Mouse (Mus musculus): ENCODE data around the gene Zcchc24. TPM values are rescaled to one million over a fixed set of nuclear protein-coding genes. Genes with fewer than 3 reads are reported as not detected.

Gene Zcchc24
- total RNA-seq, 1 experiment from 2014 or later = 18.4 TPM

GRCm38 (mm10) chr14:25747996-25748756 is 20.7 kb downstream of the Zcchc24 start:
- peak; percentile 23 for DNase-seq

GRCm38 (mm10) chr14:25746971-25747945 is 21.6 kb downstream of the Zcchc24 start:
- peak; percentile 21 for DNase-seq

GRCm38 (mm10) chr14:25746371-25746770 is 22.5 kb downstream of the Zcchc24 start:
- no peak for DNase-seq

DNA sequence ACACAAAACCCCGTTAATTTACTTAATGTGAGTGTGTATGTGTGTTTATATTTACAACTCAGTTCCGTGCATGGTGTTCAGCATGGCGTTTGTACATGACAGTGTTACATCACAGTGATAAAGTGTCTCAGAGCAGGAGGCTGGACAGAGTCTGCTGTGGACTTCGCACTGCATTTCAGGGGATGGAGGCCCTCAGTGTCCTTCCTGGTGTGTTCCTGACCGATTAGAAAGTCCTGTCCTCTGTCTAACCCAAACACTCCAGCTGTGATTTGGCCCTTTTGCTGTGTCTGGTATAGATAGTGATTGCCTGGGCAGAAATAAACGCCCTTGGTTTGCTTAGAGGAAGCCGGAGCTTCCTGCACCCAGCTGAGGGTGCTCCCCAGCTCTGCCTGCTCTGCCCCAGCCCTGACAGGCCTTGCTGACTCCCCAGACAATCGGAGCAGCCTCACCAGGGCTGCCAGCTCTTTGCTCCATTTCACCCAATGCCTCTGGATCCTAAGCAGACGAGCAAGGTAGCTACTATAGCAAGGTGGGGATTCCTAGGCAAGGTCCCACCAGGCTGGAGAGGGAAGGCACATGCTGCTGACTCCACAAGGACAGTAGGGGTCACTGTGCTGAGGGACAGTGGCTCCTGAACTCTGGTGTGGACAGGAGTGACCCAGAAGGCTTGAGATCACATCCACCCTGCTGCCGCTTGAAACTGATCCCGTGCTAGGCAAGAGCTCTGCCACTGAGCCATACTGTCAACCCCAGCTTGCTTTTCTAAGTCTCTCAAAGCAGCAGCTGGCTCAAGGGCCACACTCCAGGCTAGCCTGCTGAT is 23.3 kb downstream of the Zcchc24 start:
- DNase-seq = no peak

- DNase-seq = no peak
Measured at GRCm38 (mm10) chr14:25742943-25743342, 25.9 kb downstream of the Zcchc24 start.

GRCm38 (mm10) chr14:25741840-25742367 is 26.9 kb downstream of the Zcchc24 start:
- DNase-seq = no peak

DNA sequence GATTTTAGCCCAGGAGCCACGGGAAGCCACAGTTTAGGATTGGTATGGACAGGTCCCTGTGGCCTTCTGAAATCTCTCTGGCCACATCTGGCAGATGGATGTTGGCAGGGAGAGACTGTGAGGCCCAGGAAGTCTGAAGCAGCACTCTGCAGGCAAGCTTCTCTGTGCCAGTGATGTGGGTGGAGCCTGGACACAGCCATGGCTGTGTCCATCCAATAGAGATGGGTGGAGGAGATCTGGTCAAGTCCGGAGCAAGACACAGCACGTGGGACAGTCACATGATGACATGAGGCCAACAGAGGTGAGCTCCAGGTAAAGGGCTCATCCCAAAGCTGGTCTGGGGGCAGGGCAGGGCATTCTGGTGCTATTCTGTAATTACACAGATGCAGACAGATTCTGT is 27.6 kb downstream of the Zcchc24 start:
- no peak for DNase-seq

DNA sequence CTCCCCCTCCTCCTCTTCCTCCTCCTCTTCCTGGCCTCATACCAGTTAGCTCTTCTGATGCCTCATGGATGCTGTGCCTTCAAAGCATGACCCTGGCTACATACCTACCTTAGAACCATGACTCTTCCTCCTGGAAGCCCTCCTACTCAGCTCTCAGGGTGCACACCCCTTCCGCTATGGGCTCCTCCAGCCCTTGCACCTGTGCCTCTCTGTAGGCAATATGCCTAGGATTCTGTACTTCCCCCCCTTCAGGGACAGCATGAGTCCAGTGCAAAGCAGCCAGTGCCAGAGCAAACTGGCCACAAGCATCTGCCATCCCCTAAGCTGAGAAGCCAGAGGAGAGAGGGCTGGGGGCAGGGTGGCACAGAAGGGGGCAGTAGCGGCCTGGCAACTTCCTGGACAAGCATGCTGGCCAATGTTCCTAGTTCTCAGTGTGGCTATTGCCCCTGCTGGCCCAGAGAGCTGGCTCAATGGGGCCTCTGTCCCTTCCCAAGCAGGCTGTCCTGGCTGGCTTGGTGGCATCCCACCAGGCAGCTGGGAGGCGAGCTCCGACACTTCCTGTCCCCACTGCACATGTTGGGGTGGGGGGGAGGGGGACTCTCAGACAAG is 28.8 kb downstream of the Zcchc24 start:
- no peak for DNase-seq

DNA sequence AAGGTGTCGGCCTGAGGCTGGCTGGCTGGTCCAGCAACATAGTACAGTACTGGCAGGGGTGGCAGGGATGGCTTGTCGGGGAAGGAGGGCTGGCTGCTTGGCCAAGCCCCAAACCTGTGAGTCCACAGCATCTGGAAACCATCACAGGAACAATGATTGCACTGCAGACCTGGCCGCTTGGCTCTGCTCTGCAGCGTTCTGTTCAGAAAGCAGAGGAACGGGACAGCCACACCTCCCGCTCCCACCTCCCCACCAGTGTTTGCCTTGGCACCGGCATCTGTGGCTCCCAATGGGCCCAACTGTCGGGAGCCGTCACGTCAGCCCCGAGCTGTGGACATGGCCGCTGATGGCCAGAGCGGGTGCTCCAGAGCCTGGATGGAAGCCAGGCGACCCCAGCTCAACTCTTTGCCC is 30.2 kb downstream of the Zcchc24 start:
- no peak for DNase-seq

GRCm38 (mm10) chr14:25736589-25736988 is 32.2 kb downstream of the Zcchc24 start:
- DNase-seq = no peak

- DNase-seq = no peak
Measured at GRCm38 (mm10) chr14:25736140-25736539, 32.7 kb downstream of the Zcchc24 start.

DNA sequence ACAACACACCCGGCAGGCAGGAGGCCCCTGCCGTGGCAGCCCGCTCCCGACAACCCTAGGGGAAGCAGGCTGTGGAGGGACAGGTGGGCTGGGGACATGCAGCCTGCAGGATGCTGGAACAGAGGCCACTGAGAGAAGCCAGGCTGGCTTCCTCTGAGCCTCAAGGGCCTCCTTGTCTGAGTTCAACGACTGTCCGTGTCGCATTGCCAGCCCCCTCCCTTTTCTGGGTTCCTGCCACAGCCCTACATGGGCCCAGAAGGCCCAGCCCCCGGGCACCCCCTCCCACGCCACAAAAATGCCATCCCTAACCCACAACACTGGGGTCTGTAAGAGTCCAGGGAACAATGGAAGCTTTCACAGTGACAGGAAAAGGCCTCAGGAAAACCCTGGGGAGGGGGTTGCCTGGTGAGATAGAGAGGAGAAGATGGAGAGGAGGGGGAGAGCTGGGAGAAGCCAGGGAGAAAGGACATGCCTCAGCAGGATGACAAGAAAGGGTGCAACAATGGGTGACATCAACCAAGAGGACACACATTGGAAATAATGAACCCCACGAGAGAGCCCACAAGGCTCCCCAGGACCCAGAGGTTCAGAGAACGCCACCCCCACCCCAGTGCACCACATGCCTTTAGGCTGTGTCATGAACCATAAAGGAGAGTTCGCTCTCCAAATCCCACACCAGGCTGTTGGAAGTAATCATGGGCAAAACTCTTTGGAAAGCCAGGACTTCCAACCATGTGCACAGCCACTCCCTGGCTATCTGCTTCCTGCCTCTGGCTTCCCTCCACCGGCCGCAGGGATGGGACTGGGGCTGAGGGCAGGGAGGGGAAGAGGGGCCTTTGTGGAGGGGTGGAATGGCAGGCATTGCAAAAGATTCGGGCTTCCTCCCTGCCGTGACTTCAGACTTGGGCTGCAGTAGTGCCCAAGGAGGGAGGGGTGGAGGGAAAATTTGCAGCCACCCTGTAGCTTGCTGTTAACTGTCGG is 33.8 kb downstream of the Zcchc24 start:
- DNase-seq = no peak

- no peak for DNase-seq
Measured at GRCm38 (mm10) chr14:25727149-25727510, 41.7 kb downstream of the Zcchc24 start.

- peak; percentile 66 for DNase-seq
Measured at GRCm38 (mm10) chr14:25726226-25727148, 42.4 kb downstream of the Zcchc24 start.

DNA sequence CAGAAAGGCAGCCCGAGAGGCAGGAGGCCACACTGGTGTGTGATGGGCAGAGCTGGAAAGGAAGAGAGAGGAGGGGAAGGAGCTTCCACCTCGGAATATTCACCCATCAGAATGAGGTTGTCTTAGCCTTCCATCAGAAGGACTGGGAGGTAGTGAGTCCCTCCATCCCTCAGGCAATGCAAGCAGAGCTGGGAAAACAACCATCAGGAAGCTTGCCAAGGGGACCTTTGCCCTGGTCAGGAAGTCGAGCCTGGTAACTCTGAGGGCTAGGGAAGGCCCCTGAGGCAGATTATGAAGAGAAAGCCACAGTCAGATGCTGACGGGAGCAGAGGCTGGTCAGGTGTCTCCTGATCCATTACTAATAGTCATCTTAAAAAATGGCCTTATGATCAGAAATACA is 43.1 kb downstream of the Zcchc24 start:
- DNase-seq = no peak

GRCm38 (mm10) chr14:25725032-25725497 is 43.8 kb downstream of the Zcchc24 start:
- DNase-seq = no peak

- DNase-seq = no peak
Measured at GRCm38 (mm10) chr14:25720962-25721707, 47.7 kb downstream of the Zcchc24 start.

- DNase-seq = no peak
Measured at GRCm38 (mm10) chr14:25719371-25719770, 49.5 kb downstream of the Zcchc24 start.
